Mouse (Mus musculus) liver, embryonic 11.5 days (tissue): ENCODE measurements around the gene Phf10. TPM values are rescaled to one million over a fixed set of nuclear protein-coding genes. Genes with fewer than 3 reads are reported as not detected.
"Not testable (repeated sequence)": the region's sequence is repeated elsewhere in the genome, so short reads cannot be mapped to it uniquely, and the experiment has no call there.

Source experiments
- ATAC-seq: fragments of 200-750 bp; cut with Nextera tagmentation; replicated peaks from 2 replicates; pipeline ENCODE4 v1.8.0; 2017; ENCODE audit warnings: moderate number of reproducible peaks, mild to moderate bottlenecking, moderate TSS enrichment, moderate library complexity; ENCODE audit not compliant: low FRiP score
- DNase-seq: peaks from one replicate; pipeline ENCODE4 v3.0.0-alpha.2; 2017; ENCODE audit warnings: low spot score
- H3K27ac ChIP-seq: fragments of 300-500 bp; sonication (generic); 2 replicates; pipeline ENCODE4 v1.5.1; 2014; ENCODE audit warnings: mild to moderate bottlenecking, low read depth, low read length, control low read depth
- H3K27me3 ChIP-seq: fragments of 300-500 bp; sonication (generic); replicated peaks from 2 replicates; pipeline ENCODE4 v1.6.1; 2014; ENCODE audit warnings: low read length, mixed read lengths; ENCODE audit not compliant: control insufficient read depth, insufficient read depth
- H3K36me3 ChIP-seq: fragments of 300-500 bp; sonication (generic); 2 replicates; pipeline ENCODE4 v1.6.1; 2014; ENCODE audit warnings: mild to moderate bottlenecking, low read length, moderate library complexity, mixed read lengths; ENCODE audit not compliant: control insufficient read depth, insufficient read depth
- H3K4me1 ChIP-seq: fragments of 300-500 bp; sonication (generic); replicated peaks from 2 replicates; pipeline ENCODE4 v1.6.1; 2014; ENCODE audit warnings: low read length, mixed read lengths; ENCODE audit not compliant: control insufficient read depth, insufficient read depth
- H3K4me2 ChIP-seq: fragments of 300-500 bp; sonication (generic); 2 replicates; pipeline ENCODE4 v1.6.1; 2014; ENCODE audit warnings: mild to moderate bottlenecking, control low read depth, moderate library complexity
- H3K4me3 ChIP-seq: fragments of 300-500 bp; sonication (generic); 2 replicates; pipeline ENCODE4 v1.5.1; 2014; ENCODE audit warnings: low read depth, low read length, control low read depth
- H3K9ac ChIP-seq: fragments of 300-500 bp; sonication (generic); 2 replicates; pipeline ENCODE4 v1.6.1; 2014; ENCODE audit warnings: low read depth, low read length, control low read depth
- H3K9me3 ChIP-seq: fragments of 300-500 bp; sonication (generic); 2 replicates; pipeline ENCODE4 v1.6.1; 2016; ENCODE audit warnings: low read length, inconsistent platforms, mixed read lengths; ENCODE audit not compliant: control insufficient read depth
- WGBS: fragments of 180-500 bp; shearing (Covaris S2); extraction: QIAGEN DNeasy Blood & Tissue Kit; methylation state at CpG from one replicate; pipeline ENCODE4 v1.1.7; 2014; 5-methylcytosine and 5-hydroxymethylcytosine counted together
- polyA plus RNA-seq: library from polyadenylated mRNA; unstranded; fragments of >200 nt; fragmentation: Nextera tagmentation; extraction: Ambion mirVana; gene quantifications from 2 replicates; pipeline ENCODE4 v1.2.1, GENCODE M21; 2014

Phf10 gene
- polyA plus RNA-seq: 137 and 150 TPM in 2 replicates

DNA sequence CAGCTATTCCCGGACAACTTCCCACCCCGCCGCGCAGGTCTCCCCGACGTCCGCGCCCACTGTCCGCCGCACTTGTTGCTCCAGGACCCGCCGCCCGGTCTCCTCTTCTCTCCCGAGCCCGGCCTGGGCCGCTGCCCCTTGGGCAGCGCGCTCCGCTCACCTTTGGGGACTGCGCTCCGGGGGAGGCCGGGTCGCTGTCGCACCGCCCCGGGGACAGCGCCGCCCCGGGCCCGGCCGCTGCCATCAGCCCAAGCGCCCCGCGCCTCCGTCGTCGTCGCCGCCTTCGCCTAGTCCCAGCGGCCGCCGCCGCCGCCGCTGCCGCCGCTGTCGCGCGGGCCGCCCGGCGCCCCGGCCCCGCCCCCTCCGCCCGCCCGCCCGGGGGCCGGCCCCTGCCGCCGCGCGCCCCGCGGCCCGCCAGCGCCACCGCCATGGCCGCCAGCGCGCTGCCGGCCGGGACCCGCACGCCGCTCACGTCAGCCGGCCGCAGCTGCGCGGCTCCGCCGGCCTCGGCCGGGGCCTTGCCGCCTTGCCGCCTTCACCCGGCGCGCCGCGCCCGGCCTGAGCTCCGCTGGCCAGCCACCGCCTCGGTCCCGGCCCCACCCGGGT lies at the start of gene Phf10:
TSS of gene Phf10 (minus strand) at position 323 of the 606 bp plus-strand sequence.
- peak; percentile 65 for ATAC-seq
- H3K27me3 ChIP-seq, H3K9me3 ChIP-seq, H3K36me3 ChIP-seq: not testable (repeated sequence)
- Histone ChIP-seq H3K4me3 (peak within 1 kb of the TSS; percentile 76), H3K27ac (peak within 1 kb of the TSS; percentile 82), H3K4me1 (peaks cover 19% of the 10 kb centered on the region), H3K9ac (peak within 1 kb of the TSS; percentile 88), H3K4me2 (peak within 1 kb of the TSS; percentile 82)
- whole genome bisulfite sequencing: under 1% methylated on average over 44 of the region's 100 CpGs
- DNase-seq: peak; percentile 52

DNA sequence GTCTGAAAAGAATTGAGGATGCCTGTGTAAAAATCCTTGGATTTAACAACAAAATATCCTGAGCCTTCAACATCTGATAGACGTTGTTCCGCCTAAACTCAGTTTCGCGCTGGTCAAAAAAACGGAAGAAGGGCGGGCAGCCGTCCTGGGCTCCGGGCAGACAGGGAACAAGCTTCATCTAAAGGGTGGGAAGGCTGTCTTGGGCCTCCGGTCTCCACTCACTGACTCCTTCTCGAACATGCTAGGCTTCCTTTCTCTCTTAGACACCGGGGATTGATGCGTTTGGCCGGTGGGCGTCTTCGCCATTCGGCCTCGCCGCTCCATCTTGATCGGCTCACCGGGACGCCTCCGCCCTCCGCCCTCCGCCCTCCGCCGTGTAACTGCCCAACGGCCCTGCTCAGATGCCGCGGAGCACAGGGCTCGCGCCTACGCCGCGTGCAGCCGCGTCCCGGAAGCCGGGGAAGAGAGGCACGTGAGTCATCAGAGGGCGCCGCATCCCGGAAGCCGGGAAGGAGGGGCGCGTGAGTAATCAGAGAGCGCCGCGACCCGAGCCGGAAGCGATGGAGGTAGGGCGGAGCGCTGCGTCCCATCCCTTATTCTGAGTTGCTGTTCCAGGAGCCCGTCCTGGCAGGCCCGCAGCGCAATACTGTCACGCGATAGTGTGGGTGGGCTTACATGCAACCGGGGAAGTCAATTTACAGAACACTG lies 48.8 kb upstream of the Phf10 start, which contains the start of gene Gm3435:
TSS of gene Gm3435 (plus strand) at position 471 of the 708 bp plus-strand sequence.
- not testable (repeated sequence) for H3K9ac ChIP-seq, H3K9me3 ChIP-seq, H3K4me3 ChIP-seq, H3K36me3 ChIP-seq, H3K27ac ChIP-seq, H3K27me3 ChIP-seq, H3K4me2 ChIP-seq, H3K4me1 ChIP-seq, DNase-seq
- peak; percentile 94 for ATAC-seq
- no CpG with 5 or more reads among the region's 60 CpGs for WGBS

DNA sequence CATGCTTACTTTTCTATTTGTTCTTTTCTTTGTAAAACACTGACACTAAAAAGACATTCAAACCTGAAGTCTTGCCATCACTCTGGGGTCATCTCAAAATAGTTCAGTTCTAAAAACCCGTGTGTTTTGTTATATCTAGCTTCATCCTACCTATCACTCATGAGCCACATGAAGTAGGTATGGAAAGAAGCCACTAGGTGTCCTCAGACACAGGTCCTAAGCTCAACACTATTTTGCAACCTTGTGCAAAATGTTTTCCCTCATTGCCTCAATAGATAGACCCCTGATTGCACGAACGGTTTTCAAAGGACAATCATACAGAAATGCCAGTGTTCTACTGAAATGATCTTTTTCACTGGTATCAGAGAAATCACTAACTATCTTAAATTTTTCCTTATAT lies 48.0 kb upstream of the Phf10 start:
- not testable (repeated sequence) for H3K27ac ChIP-seq, H3K4me1 ChIP-seq, H3K36me3 ChIP-seq, H3K9me3 ChIP-seq, H3K9ac ChIP-seq, H3K4me2 ChIP-seq, H3K4me3 ChIP-seq, H3K27me3 ChIP-seq, DNase-seq
- WGBS: no CpG with 5 or more reads among the region's 3 CpGs
- peak; percentile 55 for ATAC-seq

DNA sequence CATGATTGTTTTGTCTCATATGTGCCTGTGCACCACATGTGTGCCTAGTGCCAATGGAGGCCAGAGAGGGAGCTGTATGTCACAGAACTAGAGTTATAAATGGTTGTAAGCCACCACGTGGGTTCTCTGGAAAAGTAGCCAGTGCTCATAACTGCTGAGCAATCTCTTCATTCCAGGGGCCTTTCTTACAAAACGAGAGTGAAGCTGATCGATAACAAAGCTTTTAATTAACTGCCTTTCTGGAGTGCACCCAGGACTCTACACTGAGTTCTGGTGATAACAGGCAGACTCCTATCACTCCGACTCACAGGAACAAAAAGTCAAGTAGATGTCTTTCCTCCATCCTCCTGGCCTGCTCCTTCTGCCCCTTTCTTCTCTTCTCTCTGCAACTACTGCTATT lies 39.0 kb upstream of the Phf10 start:
- peak; percentile 83 for ATAC-seq
- H3K4me3 ChIP-seq, H3K4me1 ChIP-seq, H3K36me3 ChIP-seq, H3K9ac ChIP-seq, H3K27me3 ChIP-seq, DNase-seq, H3K9me3 ChIP-seq, H3K27ac ChIP-seq, H3K4me2 ChIP-seq: not testable (repeated sequence)
- WGBS: no CpG with 5 or more reads among the region's 4 CpGs

DNA sequence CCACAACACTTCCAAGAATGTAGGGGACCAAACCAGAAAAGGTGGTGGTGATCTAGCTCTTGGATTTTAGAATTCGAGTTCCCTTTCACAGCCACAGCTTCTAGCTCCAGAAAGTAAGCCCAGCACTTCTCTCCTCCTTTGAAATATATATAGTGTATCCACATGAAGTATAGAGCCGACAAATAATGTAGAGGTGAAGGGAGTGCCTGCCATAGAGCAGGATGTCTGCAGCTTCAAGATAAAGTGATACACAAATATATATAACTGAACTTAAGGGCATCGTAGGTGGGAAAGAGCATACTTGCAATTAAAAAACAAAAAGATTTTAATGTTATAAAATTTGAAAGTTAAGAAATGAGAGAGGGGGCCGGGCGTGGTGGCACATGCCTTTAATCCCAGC lies 33.1 kb upstream of the Phf10 start:
- DNase-seq, H3K27ac ChIP-seq, H3K27me3 ChIP-seq, H3K9me3 ChIP-seq, H3K4me2 ChIP-seq, H3K4me1 ChIP-seq, H3K4me3 ChIP-seq, H3K36me3 ChIP-seq, ATAC-seq, H3K9ac ChIP-seq: not testable (repeated sequence)
- WGBS: no CpG with 5 or more reads among the region's 5 CpGs

DNA sequence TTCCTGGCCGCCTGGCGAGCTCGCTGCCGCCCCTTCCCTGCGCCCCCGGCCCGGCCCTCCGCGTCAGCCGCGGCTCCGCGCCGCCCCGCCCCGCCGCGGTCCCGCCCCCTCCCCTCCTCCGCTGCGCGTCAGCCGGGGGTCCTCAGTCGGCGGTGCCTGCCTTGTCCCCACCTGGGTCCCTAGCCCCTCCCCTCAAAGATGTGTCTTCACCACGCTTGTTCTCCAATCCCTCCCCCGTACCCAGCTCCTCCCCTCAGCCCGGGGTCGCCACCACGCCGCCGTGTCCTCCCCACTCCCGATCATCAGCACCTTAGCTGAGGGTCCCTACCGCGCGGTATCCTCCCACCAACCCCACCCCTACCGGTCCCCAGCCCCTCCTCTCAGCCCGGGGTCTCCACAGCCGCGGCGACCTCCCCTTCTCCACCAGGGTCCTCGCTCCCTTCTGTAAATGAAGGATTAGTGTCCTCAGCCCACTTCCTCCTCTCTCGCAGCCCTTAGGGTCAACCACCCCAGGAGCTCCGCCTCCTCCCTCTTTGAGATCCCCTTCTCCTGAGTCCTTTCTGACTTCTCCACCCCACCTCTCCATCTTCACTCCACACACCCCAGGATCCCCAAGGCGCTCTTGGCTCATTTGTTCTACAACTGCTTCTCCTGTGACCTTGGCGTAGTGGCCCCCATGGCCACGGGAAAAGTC lies 32.2 kb upstream of the Phf10 start:
- H3K4me1 ChIP-seq, H3K4me2 ChIP-seq, H3K27ac ChIP-seq, H3K4me3 ChIP-seq, H3K9ac ChIP-seq, H3K9me3 ChIP-seq, DNase-seq, H3K27me3 ChIP-seq, H3K36me3 ChIP-seq: not testable (repeated sequence)
- ATAC-seq: peak; percentile 73
- no CpG with 5 or more reads among the region's 47 CpGs for WGBS

DNA sequence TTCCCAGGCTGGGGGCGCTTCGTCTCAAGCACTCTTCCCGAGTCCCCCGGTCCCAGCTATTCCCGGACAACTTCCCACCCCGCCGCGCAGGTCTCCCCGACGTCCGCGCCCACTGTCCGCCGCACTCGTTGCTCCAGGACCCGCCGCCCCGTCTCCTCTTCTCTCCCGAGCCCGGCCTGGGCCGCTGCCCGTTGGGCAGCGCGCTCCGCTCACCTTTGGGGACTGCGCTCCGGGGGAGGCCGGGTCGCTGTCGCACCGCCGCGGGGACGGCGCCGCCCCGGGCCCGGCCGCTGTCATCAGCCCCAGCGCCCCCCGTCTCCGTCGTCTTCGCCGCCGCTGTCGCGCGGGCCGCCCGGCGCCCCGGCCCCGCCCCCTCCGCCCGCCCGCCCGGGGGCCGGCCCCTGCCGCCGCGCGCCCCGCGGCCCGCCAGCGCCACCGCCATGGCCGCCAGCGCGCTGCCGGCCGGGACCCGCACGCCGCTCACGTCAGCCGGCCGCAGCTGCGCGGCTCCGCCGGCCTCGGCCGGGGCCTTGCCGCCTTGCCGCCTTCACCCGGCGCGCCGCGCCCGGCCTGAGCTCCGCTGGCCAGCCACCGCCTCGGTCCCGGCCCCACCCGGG lies 31.6 kb upstream of the Phf10 start:
- not testable (repeated sequence) for H3K4me2 ChIP-seq, H3K9me3 ChIP-seq, H3K27me3 ChIP-seq, H3K4me1 ChIP-seq, DNase-seq, H3K27ac ChIP-seq, H3K36me3 ChIP-seq, H3K4me3 ChIP-seq, H3K9ac ChIP-seq
- no CpG with 5 or more reads among the region's 98 CpGs for WGBS
- peak; percentile 72 for ATAC-seq

DNA sequence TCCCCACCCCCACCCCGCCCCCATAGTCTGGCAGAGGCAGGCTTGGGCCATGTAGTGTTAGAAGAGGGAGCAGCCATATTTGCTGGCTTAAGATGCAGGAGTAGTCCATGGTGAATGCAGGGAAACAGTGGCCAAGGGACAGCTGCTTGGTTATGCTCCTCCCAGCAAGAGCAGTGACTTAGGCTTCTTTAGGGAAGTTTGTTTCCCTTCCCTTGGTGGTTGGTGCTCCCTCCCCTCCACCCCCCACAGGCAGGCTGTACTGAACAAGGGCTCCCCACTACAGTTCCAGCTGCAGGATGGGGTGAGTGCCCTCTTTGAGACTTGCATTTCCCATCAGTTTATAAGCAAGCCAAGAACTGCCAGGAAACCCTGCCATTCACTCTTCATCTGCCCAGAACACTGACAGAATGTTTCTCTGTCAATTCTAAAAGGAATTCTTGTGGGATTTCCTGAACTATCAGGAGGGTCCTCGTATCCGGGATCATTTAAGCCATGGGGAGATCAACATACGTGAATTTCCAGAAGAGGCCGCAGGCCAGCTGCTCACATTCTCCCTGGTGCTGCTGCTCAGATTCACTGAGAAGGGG lies 29.1 kb upstream of the Phf10 start:
- not testable (repeated sequence) for H3K36me3 ChIP-seq, H3K4me1 ChIP-seq, H3K9me3 ChIP-seq, H3K27me3 ChIP-seq, DNase-seq, H3K27ac ChIP-seq, H3K4me3 ChIP-seq, H3K9ac ChIP-seq, H3K4me2 ChIP-seq, ATAC-seq
- WGBS: 82% methylated on average over 4 of the region's 5 CpGs
